Mouse (Mus musculus): Measurements from ENCODE around the gene Pde7b. TPM values are rescaled to one million over a fixed set of nuclear protein-coding genes. Genes with fewer than 3 reads are reported as not detected.

Gene Pde7b
- total RNA-seq, 2 experiments from 2014 or later: not detected

DNA sequence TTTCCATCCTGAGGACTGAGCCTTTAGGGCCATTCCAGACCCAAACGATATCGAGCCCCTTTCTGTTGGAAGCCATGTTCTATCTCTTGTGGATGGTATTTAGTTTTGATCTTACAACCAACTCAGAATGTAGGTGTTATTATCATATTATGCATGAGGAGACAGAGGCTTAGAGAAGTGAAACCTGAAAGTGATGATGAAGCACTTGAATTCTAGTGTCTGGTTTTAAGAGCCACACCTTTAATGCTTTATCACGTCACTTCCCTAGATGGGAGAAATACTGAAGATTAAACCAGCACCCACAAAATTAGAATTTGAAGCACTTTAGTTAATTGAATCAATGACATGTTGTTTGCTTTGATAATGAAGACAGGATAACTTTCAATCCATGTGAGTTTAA lies 329.1 kb downstream of the Pde7b start:
- ATAC-seq (replicated peaks; ENCODE audit: low FRiP score, poor library complexity, severe bottlenecking): no peak

DNA sequence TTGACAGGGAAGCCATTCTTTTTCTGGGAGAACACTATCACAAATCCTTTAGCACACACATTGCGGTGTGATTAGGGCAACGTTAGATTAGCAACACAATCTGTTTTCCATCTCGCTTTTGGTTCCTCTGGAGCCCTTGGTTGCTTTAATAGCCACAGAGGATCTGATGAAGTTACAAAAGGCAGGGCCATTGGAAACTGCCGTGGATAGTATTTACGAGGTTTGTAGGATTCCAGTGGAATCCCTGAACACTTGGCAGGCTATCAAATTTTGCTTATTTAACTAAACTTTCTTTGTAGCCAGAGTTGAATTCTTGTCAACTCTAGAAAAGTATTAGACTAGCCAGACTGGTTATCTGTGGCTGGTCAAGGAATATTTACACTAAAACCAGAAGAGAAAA lies 330.1 kb downstream of the Pde7b start:
- ATAC-seq (replicated peaks; ENCODE audit: low FRiP score, poor library complexity, severe bottlenecking): no peak

DNA sequence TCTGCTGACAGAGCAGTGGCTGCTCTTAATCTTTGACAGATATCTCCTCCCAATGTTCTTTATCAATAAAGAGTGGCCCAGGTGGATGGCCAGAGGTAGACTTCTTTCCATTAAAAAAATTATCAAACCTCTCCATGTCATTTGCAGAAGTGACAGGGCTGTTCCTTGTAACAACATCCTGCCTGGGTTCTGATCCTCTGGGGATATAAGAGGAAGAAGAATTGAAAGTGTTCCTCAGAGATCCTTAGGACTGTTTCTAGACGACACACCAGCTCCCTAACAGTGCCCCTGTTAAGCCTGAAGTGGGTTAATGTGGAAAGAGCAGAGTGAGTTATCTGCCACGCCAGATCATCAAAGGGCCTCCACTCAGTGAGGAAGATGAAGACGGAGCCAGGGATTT lies 334.3 kb downstream of the Pde7b start:
- ATAC-seq (replicated peaks; ENCODE audit: low FRiP score, poor library complexity, severe bottlenecking): no peak

DNA sequence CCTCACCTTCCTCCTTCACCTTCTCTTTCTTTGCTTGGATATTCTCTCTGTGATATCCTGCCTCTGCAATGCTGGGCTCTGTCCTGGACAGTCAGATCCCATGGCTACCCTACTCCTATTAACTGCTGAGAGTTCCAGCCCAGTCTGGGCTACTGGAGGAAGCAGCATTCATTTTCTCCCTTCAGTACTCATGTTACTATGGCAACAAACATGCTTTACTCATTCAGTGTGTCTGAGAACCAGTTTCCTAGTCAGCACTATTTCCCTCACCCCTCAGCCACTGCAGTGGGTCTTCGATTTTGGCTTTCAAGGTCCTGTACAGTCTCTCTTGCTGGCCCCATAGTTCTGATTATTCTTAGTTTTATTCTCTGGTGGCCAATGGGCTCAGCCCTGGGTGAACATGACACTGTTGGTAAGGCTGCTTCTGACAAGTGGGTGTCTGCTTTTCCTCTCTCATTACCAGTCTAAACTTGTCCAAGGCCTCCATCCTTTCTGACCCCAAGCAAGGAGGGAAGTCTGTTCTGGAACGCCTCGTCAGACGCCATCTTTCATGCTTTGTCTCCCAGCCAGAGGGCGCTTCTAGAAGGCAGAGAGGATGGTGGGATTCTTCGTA lies 342.0 kb downstream of the Pde7b start:
- no peak for ATAC-seq (replicated peaks; ENCODE audit: low FRiP score, poor library complexity, severe bottlenecking)

DNA sequence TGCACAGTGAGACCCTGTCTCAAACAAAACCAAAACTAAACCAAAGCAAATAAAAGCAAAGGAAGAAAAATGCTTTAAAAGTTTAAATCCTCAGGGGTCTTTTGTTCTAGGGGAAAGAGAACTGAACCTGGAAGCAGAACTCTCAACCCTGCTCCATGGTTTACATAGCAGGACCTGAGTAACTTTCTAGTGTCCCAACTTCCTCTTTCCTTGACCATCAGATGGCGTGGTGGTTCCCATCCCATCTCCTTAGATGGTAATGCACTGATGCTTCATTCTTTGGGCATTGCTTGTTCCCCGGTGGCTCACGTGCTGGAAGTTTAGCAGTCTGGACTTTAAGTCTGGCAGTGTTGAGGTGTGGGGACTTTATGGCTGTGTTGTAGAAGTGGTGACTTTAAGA lies 343.5 kb downstream of the Pde7b start:
- ATAC-seq (replicated peaks; ENCODE audit: low FRiP score, poor library complexity, severe bottlenecking): no peak

DNA sequence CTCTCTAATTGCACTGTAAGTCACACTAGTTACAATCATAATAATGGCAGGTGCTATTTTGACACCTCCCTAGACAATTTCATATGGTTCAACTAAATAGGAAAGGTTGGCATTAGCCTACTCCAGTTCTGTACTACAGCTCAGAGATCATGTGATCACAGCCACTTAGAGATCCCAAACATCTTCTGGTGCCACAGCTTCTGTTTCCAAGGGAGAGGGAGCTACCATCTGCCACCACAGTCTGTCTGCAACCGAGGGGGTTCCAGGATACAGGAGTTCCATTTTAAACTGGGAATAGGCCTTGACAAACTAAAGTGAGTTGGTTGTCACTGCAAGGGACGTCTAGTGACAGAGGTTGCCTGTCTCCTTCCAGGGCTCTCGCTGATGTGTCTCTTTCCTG lies 344.1 kb downstream of the Pde7b start:
- no peak for ATAC-seq (replicated peaks; ENCODE audit: low FRiP score, poor library complexity, severe bottlenecking)

DNA sequence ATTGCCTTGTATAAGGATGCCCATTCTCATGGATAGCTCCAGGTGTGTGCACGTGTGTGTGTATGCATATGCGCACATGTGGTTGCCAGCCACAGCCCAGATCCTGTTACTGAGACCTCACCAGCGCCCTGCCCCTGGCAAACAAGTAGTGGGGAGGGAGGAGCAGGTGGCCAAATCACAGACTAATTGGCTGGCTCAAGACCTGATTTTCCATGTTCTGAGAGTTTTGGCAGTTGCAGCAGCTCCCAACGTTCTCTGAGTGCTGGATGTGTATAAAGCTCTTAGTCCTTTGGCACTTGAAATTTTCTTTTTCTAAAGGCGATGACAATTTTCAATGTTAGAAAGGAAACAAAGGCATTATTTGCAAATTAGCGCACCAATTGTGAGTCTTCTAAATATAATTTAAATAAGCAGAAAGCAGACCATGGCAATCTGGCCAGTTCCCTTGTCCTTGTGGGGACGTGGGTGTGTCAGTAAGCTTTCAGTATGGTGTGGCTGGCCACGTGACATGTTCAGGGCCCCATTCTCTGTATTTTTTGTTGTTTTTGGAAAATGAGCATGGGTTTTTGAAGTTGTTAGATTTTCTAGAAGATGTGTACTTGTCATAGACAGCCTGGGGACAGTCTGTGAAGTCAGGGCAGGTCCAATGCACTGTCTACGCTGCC lies 345.7 kb downstream of the Pde7b start:
- ATAC-seq (replicated peaks; ENCODE audit: low FRiP score, poor library complexity, severe bottlenecking): no peak

DNA sequence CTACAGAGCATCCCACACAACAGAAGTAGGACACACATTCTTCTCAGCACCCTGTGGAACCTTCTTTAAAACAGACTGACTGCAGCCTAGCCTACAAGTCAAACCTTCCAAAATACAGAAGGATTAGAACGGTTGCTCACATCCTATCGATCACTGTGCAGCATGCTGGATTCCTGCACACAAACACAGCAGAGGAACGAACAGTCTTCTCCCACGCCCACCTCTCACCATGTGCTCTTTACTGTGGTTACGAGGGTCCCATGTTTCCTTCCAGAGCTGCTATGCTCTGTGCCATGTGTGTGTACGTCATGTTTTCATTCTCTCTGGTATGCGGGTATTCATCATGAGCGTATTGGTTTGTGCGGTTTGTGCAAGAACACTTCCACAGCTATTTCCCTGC lies 347.3 kb downstream of the Pde7b start:
- no peak for ATAC-seq (replicated peaks; ENCODE audit: low FRiP score, poor library complexity, severe bottlenecking)

DNA sequence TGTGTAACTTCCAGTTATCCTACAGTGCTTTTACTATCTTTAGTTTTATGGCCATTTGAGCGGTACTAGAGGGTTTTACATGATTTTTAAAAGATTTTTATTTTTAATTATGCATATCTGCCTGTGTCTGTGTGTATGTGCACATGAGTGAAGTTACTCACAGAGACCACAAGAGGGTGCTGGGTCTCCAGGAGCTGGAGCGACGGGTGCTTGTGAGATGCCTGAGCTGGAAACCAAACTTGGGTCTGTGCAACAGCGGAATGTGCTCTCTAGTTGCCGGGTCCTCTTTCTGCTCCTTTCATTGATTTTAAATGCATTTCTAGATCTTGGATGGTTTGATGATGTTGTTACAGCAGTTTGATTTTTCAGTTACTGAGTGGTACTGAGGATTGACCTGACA lies 352.8 kb downstream of the Pde7b start:
- ATAC-seq (replicated peaks; ENCODE audit: low FRiP score, poor library complexity, severe bottlenecking): no peak

DNA sequence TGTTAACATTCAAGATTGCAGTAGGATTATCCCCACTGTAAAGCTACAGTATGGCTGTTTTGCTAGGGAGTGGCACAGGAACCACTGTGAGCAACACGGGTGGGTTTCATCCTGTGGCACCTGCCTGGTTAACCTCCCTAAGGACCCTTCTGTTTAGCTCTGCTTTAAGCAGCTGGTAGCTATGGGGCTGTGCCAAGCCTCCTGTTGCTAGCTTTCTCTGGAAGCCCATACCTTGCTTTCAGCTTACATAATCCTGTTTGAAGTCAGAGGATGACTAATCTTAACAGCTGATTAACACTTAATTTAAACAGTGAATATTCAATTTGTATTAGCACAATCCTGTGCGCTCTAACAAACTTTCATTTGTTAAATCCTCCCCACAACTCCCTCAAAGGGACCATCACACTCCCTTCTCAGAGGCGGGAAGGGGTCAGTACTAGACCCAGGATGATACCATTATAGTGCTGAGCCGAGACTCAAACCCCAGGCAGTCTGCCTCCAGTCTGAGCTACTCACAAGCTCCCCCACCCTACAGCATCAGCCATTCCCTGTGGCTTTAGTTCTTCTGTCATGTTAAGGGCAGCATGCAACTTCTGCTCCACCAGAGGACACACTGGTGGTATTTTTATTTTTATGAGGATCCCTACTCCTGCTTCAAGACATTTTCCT lies 362.3 kb downstream of the Pde7b start:
- ATAC-seq (replicated peaks; ENCODE audit: low FRiP score, poor library complexity, severe bottlenecking): no peak

DNA sequence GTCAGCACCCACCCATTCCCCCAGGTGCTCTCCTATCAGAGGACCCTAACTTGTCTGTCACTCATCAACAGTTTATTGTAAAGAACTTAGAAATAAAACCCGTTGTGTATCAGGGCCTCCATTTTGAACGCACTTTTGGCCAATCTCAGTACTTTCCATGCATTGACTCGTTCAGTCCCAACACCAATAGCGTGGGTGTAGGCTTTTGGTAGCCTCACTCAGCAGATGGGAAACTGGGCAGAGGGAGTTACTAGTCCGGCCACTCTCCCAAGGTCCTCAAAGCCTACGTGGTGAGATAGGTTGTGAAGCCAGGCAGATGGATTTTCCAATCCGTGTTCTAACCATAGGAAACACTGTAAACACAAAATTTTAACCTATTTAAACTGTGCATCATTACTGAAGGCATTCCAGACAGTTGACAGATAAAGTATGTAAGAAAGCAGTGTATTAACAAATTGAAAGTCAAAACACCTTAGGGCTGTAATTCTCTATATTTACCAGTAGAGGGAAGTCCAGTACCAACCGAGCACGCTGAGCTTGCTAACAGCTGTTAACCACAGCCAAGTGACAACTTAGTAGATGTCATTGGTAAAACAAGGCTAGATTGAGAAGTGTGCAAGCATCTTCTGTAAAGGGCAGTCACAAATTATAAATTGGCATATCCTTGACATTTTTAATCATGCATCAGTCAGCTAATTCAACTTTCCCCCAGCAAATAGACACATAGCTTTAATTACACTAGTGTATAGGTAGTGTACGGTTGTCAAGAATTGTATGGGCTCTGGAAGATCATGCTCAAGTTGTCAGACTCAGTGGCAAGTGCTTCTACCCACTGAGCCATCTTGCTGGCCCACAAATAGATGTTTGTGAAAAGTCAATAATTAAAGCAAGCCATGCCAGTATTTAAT lies 363.1 kb downstream of the Pde7b start:
- ATAC-seq (replicated peaks; ENCODE audit: low FRiP score, poor library complexity, severe bottlenecking): peak; percentile 72; the same call in 1 of the 2 replicates

DNA sequence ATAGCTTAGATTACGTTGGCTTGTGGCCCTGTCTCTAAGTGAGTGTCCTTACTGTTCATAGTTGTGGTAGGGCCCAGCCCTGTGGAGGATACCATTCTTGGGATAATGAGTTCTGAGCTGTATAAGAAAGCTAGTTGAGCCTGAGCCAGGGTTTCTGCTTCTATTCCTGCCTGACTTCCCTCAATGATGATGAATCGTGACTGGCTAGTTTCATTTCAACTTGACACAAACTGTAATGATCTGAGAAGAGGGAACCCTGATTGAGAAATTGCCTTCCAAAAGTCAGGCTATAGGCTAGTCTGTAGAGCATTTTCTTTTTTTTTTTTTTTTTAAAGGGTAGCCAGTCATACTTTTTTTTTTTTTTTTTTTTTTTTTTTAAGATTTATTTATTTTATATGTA lies 376.0 kb downstream of the Pde7b start:
- no peak for ATAC-seq (replicated peaks; ENCODE audit: low FRiP score, poor library complexity, severe bottlenecking)

Other genes with a start within 250 kb of the Pde7b start
- gene Ahi1, start 227.5 kb upstream of the Pde7b start, total RNA-seq (2015; ENCODE audit: low replicate concordance): 5.2 and 9.4 TPM in 2 replicates
- gene Ahi1, start 227.5 kb upstream of the Pde7b start, total RNA-seq (2017; ENCODE audit: low replicate concordance): 5.7 and 9.1 TPM in 2 replicates

All from erythroblast, adult 5-6 weeks (primary cell).